Mouse (Mus musculus) embryonic stem cell, embryonic (primary cell): Measurements from ENCODE around the gene Atp5h.

Experiments
- CTCF ChIA-PET, 4 experiments: fragments of 300-600 bp in 2 of 4; fragments of 350-600 bp in 2 of 4; sonication (Branson Sonifier 250); formaldehyde crosslinking; loops; one replicate each; lab custom pipeline; 2022; ENCODE audit warnings: inconsistent platforms in 2 of 4; lab: Charles Lee
- POLR2A ChIA-PET, 4 experiments: fragments of 300-600 bp in 2 of 4; fragments of 350-600 bp in 2 of 4; sonication (Branson Sonifier 250); formaldehyde crosslinking; loops; one replicate each; lab custom pipeline; 2022; ENCODE audit warnings: antibody characterized with exemption in 4 of 4, inconsistent platforms in 1 of 4; lab: Charles Lee

Gene Atp5h

DNA sequence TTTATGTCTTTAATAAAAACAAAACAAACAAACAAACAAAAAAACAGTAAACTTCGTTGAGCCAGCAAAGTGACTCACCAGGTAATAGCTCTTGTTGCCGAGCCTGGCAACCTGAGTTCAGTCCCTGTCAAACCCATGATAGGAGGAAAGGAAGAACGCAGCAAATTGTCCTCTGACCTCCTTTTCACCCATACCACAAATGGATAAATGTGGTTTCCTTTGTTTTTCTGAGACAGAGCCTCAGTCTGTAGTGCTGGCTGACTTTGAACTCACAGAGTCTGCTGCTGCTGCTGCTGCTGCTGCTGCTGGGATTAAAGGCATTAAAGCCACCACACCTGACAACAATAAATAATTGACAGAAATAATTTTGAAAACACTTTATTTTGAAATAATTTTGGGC, 3.3 kb upstream of the Atp5h start:
- ChIA-PET CTCF (no interaction called here), POLR2A (interaction anchor here in 2 of 4 experiments (0.6 to 2.6 kb wide), 6 partner anchors 10 to 721 kb away, joined by 3 to 13 read pairs (median 5); partner anchors contain the start of gene Sumo2 (in 1 of the 2))

DNA sequence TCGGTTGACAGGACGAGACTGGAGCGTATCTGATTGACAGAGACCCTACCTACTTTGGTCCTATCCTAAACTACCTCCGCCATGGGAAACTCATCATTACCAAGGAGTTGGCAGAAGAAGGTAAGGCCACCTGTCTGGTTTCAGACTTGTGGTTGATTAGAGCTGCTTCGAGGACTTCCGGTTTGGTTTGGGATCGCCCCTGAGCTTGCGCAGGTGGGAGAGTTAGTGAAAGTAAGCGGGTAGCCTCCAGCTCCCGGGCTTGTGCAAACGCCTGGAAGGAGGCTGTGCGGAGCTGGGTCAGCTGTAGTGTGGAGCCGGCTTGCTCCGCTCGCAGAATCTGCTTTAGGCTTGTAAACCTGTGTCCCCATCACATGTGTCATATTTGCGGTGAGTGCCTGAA, 2.2 kb upstream of the Atp5h start:
- ChIA-PET CTCF (no interaction called here), POLR2A (interaction anchor here in 3 of 4 experiments (0.5 to 2.6 kb wide), 10 partner anchors 9 to 264 kb away, joined by 3 to 13 read pairs (median 5); partner anchors contain the start of genes Armc7 (in 1 of the 3) and Sumo2 (in 1 of the 3))

DNA sequence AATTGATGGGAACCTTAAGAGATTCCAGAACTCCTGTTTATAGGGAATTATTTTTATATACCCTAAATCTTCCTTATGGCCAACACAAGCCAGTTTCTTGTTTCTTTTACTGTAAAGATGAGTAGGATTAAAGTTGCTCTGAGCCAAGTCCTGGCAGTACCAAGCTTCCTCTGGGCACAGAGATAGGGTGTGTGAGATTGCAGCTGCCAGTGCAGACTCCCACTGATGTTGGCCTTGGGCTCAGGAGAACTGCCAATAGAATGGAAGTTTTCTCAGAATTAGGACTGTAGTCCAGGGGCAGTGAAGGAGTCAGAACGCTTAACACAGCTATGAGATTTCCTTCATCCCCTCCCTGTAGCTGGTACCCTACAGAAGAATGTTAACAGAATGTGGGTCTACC, 1.6 kb upstream of the Atp5h start:
- POLR2A ChIA-PET: interaction anchor here in 2 of 4 experiments (0.5 to 2.6 kb wide), 5 partner anchors 8 to 75 kb away, joined by 3 to 13 read pairs (median 5); no protein-coding TSS in a partner anchor

DNA sequence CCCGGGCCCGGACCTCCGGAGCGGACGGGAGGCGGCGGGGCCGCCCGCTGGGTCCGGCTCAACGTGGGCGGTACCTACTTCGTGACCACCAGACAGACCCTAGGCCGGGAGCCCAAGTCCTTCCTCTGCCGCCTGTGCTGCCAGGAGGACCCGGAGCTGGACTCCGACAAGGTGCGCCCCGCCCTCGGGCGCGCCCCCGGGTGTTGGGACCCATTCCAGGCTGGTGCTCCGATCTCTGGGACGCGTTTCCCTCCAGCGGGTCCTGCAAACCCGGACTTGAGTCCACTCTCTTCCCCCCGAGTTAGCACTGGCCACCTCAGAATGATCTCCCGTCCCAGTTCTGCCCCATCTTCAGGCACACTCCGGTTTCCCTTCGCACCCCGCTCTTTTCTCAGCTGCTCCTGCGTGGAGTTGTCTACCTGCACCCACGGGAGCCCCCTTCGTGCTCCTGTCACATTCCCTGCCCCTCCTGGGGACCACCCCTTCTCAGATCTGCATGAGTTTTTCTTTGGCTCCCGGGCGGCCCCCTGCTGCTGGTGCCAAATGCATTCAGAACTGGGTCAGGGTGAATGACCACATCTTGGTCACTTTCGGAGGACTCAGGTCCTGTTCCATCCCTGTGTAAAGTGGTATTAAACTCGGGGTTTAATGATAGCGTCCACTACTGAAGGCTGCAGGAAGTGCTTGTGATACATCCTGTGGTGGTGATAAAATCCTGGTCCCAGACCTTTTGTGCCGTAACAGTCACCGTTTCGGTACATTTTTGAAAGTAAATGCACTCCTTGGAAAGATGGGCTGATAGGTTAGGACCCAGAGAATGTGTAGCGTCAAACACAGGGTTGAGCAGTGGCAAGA, 801 bp upstream of the Atp5h start:
- POLR2A ChIA-PET: interaction anchor here in 2 of 4 experiments (0.7 to 1.0 kb wide), 3 partner anchors 10 to 604 kb away, joined by 3 read pairs; no protein-coding TSS in a partner anchor
- CTCF ChIA-PET: interaction anchor here in 2 of 4 experiments (0.8 to 1.5 kb wide), 3 partner anchors 12 to 71 kb away, joined by 3 to 4 read pairs (median 3); partner anchors contain the start of gene Nt5c (in 1 of the 2)

More for the DNA sequence above, 1.6 kb upstream of the Atp5h start:
- CTCF ChIA-PET: interaction anchor here in 1 of 4 experiments (1.5 kb wide), 1 partner anchor 70 kb away, joined by 4 read pairs; the partner anchor contains the start of gene Nt5c

DNA sequence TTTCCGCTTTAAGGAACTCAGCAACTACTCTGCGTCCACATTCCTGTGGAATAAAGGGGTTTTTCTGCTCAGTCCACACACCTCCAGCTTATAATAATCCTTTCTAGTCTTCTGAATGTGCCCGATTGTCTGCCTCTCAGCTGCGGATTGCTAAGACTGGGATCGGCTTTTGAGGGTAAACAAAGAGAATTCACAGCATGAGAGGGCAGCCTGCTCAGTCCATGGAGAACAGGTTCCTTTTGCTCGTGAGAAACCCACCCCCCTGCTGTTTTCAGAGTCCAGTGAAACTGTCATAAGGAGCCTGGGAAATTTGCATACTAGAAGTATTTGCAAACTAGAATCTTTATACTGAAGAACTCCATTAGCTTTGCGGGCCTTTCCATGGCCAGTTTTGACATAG, 10.2 kb downstream of the Atp5h start:
- ChIA-PET POLR2A (interaction anchor here (0.6 to 7.2 kb wide), 13 partner anchors 7 to 203 kb away, joined by 3 to 54 read pairs (median 4); partner anchors contain the start of genes Cdr2l (in 1 of the 4), Jpt1 (in 1 of the 4), Mif4gd (in 1 of the 4) and Mrpl58 (in 1 of the 4)), CTCF (interaction anchor here in 2 of 4 experiments (0.6 to 2.8 kb wide), 4 partner anchors 16 to 185 kb away, joined by 3 to 8 read pairs (median 4); no protein-coding TSS in a partner anchor)

DNA sequence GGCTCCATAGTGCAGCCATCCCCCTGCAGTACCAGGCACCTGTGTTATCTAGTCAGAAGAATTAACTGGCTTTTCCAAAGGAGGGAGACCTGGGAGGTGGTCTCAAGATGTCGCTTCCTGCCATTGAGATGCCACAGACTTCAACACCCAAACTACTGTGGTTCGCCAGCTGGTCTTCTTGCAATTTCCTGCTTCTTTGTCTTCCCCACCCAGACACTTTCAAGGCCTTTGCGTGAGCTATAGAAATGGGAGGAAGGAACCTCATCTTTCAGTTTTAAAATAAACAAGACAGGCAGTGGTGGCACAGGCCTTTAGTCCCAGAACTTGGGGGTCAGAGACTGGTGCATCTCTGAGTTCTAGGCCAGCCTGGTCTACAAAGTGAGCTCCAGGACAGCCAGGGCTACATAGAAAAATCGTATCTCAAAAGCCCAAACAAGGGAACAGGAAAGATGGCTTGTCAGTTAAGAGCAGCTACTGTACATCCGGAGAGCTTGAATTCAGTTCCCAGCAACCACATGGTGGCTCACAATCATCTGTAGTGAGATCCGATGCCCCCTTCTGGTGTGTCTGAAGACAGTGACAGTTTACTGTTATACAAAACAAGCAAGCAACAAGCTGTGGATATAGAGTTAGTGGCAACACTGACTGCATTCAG, 11.4 kb downstream of the Atp5h start:
- ChIA-PET POLR2A (interaction anchor here (0.6 to 7.2 kb wide), 19 partner anchors 6 to 248 kb away, joined by 3 to 54 read pairs (median 3); partner anchors contain the start of genes Cdr2l (in 2 of the 4), Jpt1 (in 1 of the 4) and Mrpl58 (in 1 of the 4)), CTCF (interaction anchor here in 2 of 4 experiments (0.8 to 2.8 kb wide), 5 partner anchors 15 to 54 kb away, joined by 3 to 8 read pairs (median 4); no protein-coding TSS in a partner anchor)

DNA sequence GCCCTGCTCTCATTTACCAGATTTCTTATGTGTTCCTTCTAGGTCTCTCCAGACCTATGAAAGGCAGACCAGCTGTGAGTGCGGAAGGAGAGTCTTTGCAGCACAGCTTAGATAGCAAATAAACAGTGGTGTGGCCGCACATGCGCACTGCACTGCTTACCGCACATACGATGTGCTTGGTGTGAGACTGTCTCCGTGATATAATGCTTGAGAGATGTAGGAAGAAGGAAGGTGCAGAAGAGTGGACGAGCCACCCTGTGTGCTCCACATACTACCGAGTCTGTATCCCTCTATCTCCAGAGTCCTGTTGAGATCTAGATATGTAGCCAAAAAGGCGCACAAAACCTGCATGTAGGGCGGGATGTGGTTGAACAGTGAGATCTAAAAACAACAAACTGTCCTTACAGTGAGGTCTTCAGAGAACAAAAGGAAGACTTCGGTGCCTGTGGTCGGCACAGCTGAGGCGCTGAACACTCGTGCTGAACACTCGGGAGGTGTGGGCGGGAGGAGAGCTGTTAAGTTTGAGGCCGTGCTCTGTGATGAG, 12.8 kb downstream of the Atp5h start:
- ChIA-PET POLR2A (interaction anchor here (0.7 to 5.1 kb wide), 9 partner anchors 13 to 243 kb away, joined by 3 to 37 read pairs (median 4); partner anchors contain the start of genes Cdr2l (in 1 of the 4) and Slc9a3r1 (in 1 of the 4)), CTCF (interaction anchor here in 1 of 4 experiments (0.9 to 2.8 kb wide), 2 partner anchors 20 to 21 kb away, joined by 3 to 8 read pairs; no protein-coding TSS in a partner anchor)

DNA sequence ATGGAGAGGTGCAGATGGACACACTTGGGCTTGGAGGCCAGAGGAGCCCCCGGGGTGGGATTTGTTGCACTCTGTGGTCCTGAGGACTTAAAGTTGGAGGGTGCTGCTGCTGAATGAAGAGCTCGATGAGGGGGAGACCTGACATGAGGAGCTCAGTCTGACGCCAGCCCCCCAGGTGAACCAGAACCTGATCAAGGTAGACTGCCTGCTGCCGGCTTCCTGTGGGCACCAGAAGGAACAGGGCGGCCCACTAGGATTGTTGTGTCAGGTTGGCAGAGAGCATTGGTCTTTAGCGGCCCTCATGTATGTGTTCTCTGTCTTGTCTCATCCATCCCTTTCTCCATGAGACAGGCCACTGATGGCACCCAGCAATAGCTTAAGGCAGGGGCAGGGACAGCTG, 14.0 kb downstream of the Atp5h start:
- POLR2A ChIA-PET: interaction anchor here in 3 of 4 experiments (0.6 to 5.1 kb wide), 13 partner anchors 8 to 236 kb away, joined by 3 to 37 read pairs (median 5); partner anchors contain the start of gene Cdr2l (in 1 of the 3)
- CTCF ChIA-PET: interaction anchor here in 1 of 4 experiments (0.9 kb wide), 1 partner anchor 22 kb away, joined by 3 read pairs; no protein-coding TSS in a partner anchor

DNA sequence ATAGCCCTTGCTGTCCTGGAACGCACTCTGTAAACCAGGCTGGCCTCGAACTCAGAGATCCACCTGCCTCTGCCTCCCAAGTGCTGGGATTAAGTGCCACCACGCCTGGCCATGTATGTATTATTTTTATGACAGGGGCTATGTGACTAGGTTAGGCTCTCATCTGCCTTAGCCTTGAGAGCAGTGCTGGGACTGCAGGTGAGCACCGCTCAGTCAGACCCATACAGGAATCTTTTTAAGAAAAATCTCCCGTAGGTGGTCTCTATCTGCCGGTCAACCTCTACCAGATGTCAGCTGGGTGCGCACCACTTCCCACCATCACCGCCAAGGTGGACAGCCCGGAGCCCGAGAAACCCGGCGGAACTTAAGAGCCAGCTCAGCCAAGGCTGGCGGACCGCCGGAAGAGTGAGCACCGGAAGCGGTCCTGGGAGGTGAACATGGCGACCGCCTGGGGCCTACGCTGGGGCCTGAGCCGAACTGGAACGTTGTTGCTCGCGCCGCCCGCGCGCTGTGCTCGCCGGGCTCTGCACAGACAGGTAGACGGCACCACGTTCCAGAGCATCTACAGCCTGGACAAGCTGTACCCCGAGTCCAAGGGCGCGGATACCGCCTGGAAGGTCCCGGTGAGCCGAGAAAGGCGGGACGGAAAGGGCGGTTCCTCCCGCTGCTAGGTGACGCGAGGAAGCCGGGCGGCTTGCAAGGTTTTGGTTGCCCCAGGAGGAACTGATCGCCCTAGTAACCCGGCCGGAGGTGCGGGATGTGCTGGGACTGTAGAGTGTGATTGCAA, 16.2 kb downstream of the Atp5h start, which contains the start of gene Mrpl58:
TSS of gene Mrpl58 (plus strand) at position 415 of the 787 bp plus-strand sequence.
- CTCF ChIA-PET: interaction anchor here in 3 of 4 experiments (0.6 to 1.6 kb wide), 6 partner anchors 10 to 96 kb away, joined by 3 to 6 read pairs (median 4); partner anchors contain the start of gene Cdr2l (in 2 of the 3)
- POLR2A ChIA-PET: interaction anchor here in 3 of 4 experiments (0.5 to 5.8 kb wide), 20 partner anchors 8 to 712 kb away, joined by 3 to 54 read pairs (median 4); partner anchors contain the start of genes Cdr2l (in 3 of the 3), Jpt1 (in 1 of the 3), Mif4gd (in 1 of the 3) and Nt5c (in 1 of the 3)

DNA sequence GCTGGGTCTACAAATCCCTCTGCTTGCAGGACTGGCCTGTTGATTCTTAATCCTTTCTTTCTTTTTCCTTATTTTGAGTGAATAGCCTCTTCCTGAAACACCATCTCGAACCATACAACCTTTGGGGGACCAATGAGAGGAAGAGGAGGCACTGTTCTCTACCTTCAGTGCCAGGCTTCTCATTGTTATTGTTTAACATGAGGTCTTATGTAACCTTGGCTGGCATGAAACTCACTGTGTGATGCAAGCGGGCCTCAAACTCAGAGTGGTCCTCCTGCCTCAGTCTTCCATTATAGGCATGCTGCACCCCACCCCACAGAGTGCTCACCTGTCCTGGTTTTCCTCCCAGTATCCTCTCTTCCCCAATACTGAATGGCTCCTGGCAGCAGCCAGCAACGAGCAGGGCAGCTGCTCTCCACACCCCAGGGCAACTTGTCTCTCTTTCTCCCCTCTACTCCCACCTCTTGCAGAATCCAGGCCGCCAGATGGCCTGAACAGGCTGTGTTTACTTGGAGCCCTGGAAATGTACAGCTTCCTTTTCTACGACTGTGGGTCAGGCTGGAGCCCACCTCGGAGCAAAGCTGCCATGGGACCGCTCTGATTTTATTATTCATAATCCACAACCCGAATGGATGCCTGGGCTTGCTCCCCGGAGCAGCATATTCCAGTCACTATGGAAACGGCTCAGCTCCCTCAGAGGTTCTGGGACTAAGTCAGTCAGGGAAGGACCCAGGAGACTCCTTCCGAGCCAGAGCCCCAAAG, 19.0 kb downstream of the Atp5h start:
- ChIA-PET POLR2A (interaction anchor here in 3 of 4 experiments (0.5 to 5.8 kb wide), 8 partner anchors 8 to 1711 kb away, joined by 3 to 54 read pairs (median 4); no protein-coding TSS in a partner anchor), CTCF (interaction anchor here in 2 of 4 experiments (0.7 to 1.3 kb wide), 2 partner anchors 11 to 199 kb away, joined by 3 read pairs; no protein-coding TSS in a partner anchor)

DNA sequence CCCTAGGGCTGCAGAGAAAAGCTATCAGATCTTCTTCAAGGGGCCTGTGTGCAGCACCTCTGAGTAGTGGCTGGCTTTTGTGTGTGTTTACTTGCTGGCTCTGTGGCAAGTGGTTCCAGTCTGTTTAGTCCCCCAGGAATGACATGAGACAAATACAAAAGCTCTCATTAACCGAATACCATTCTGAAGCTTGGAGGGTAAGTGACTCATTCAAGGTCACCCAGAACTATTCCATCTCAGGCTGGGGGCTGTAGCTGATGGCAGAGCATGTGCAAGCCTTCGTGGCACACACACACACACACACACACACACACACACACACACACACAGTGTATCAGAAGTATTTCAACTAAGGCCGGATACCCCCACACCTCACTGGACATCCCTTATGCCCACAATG, 19.6 kb downstream of the Atp5h start:
- ChIA-PET CTCF (interaction anchor here in 2 of 4 experiments (0.6 to 0.7 kb wide), 3 partner anchors 11 to 605 kb away, joined by 3 read pairs; no protein-coding TSS in a partner anchor), POLR2A (interaction anchor here (0.5 to 5.8 kb wide), 6 partner anchors 9 to 17 kb away, joined by 3 to 54 read pairs (median 4); no protein-coding TSS in a partner anchor)

DNA sequence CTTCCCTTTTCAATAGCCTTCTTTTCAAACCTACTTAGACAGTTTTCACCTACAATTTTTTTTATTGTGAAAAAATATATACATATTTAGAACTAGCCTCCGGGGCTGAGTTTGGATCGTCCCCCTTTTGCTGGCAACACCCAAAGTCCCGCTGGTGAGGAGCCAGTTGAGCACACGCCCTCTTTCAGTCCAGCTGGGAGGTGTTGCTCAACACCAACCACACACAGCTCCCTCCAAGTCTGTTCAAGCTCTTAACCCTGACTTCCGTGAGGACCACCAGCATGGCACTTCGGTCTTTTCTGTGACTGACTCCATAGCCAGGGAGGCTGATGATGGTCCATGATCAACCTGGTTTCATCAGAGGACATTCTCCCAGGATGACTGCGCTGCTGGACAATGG, 21.7 kb downstream of the Atp5h start:
- CTCF ChIA-PET: interaction anchor here in 1 of 4 experiments (0.6 kb wide), 1 partner anchor 15 kb away, joined by 3 read pairs; no protein-coding TSS in a partner anchor
- POLR2A ChIA-PET: interaction anchor here in 2 of 4 experiments (0.7 to 1.0 kb wide), 4 partner anchors 12 to 385 kb away, joined by 3 read pairs; no protein-coding TSS in a partner anchor

DNA sequence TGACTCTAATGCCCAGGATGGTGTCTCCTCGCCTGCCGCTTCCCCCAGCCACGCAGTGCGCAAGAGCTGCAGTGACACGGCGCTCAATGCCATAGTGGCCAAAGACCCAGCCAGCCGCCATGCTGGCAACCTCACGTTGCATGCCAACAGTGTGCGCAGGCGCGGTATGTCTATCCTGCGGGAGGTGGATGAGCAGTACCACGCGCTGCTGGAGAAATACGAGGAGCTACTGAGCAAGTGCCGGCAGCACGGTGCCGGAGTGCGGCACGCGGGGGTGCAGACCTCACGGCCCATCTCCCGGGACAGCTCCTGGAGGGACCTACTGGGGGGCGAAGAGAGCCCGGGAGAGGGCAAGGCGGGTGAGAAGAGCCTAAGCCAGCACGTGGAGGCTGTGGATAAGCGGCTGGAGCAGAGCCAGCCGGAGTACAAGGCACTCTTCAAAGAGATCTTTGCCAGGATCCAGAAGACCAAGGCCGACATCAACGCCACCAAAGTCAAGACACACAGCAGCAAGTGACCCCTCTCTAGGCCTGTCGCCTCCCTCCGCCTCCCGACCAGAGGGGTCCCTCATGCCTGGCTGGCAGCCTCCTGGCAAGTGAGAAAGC, 25.9 kb downstream of the Atp5h start:
- POLR2A ChIA-PET: interaction anchor here (0.5 to 5.8 kb wide), 29 partner anchors 9 to 390 kb away, joined by 3 to 44 read pairs (median 4); partner anchors contain the start of genes Cdr2l (in 3 of the 4), Mrpl58 (in 2 of the 4), Armc7 (in 1 of the 4) and Atp5h (in 1 of the 4)
- CTCF ChIA-PET: interaction anchor here (0.6 to 2.0 kb wide), 14 partner anchors 9 to 313 kb away, joined by 3 to 8 read pairs (median 3); partner anchors contain the start of gene Cdr2l (in 1 of the 4)

DNA sequence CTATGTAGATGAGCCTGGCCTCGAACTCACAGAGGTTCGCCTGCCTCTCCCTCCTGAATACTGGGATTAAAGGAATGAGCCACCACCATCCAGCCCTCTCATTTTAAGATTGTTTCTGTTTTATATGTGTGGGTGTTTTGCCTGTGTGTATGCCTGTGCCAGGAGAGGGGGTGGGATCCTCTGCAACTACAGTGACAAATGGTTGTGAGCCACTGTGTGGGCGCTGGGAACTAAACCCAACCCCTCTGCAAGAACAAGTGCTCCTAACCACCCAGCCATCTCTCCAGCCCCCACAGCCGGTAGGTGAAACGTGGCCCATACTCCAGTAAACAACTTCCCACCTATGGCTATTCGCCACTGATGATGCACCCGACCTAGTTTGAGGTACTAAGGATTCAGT, 28.4 kb downstream of the Atp5h start:
- CTCF ChIA-PET: interaction anchor here in 1 of 4 experiments (1.0 kb wide), 1 partner anchor 37 kb away, joined by 3 read pairs; no protein-coding TSS in a partner anchor
- POLR2A ChIA-PET: interaction anchor here in 3 of 4 experiments (0.7 to 5.8 kb wide), 15 partner anchors 8 to 822 kb away, joined by 3 to 44 read pairs (median 5); partner anchors contain the start of genes Cdr2l (in 3 of the 3), Mrpl58 (in 2 of the 3), Jpt1 (in 1 of the 3) and Slc9a3r1 (in 1 of the 3)
